Mouse (Mus musculus): ENCODE results near the gene Top3b. TPM values are rescaled to one million over a fixed set of nuclear protein-coding genes. Genes with fewer than 3 reads are reported as not detected.
"Not testable (repeated sequence)": the region's sequence is repeated elsewhere in the genome, so short reads cannot be mapped to it uniquely, and the experiment has no call there.

The Top3b gene
- polyA plus RNA-seq, 1 experiment from 2014 or later, result 76.3 TPM

DNA sequence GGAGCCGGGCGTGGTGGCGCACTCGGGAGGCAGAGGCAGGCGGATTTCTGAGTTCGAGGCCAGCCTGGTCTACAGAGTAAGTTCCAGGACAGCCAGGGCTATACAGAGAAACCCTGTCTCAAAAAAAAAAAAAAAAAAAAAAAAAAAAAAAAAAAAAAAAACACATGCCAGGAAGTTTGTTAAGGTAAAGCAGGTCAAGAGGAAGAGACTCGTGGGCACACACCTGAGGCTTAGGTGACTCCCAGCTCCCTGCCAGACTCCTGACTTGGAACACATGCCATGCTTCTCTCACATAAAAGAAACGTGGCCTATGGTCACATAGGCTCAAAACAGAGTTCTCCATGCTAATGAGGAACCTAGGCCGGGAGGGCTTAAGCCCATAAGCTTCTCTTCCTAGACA, 14.5 kb upstream of the Top3b start:
- not testable (repeated sequence) for H3K27ac ChIP-seq (ENCODE audit: low read depth, low read length); H3K9ac ChIP-seq (replicated peaks; ENCODE audit: low read depth, low read length); H3K36me3 ChIP-seq (ENCODE audit: control insufficient read depth, insufficient read depth, low read length); H3K27me3 ChIP-seq (ENCODE audit: control insufficient read depth, insufficient read depth, low read length); H3K4me1 ChIP-seq (ENCODE audit: control insufficient read depth, insufficient read depth, low read length); ATAC-seq (ENCODE audit: low read depth); H3K4me2 ChIP-seq (ENCODE audit: low read depth, low read length); H3K9me3 ChIP-seq (ENCODE audit: control insufficient read depth, low read length); H3K4me3 ChIP-seq (ENCODE audit: low read depth, low read length)
- 85% methylated on average over 9 of the region's 9 CpGs for WGBS

DNA sequence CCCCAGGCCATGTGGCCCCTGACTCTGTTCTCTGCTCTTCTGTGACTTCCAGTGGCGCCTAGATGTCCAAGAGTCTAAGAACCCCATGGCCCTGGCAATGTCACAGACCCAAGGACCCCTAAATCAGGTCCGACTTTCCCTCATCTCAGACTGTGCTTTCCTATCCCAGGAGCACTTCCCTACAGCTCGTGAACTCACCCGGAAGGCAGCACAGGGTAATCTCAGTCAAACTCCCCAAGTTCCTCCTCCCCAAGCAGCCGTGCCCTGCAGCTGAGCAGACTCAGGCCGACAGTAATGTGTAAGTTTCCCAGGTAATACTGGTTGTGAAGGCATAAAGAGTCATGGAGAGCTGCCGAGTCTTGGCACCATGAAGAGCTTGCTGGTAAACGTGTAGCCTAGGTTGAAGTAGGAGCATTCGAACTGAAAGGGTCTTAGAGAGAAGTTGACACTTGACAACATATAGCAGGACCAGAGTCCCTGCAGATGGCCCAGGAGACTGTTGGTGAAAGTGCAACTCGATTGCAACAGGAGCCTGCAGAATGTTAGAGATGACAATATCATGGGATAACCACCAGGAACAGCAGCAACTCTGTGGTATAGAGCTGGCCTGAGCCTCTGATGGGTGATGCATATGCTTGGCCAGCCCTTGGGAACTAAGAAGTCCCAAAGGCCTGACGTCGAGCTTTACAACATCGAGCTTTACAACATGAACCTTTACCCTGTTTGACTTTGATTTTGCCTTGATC, 13.6 kb upstream of the Top3b start:
- ATAC-seq (ENCODE audit: low read depth), result no peak
- Histone ChIP-seq H3K27ac (ENCODE audit: low read depth, low read length) (no peak overlapping the region), H3K4me3 (ENCODE audit: low read depth, low read length) (no peak overlapping the region), H3K4me2 (ENCODE audit: low read depth, low read length) (no peak overlapping the region), H3K9me3 (ENCODE audit: control insufficient read depth, low read length) (no peaks in the 10 kb centered on the region), H3K4me1 (ENCODE audit: control insufficient read depth, insufficient read depth, low read length) (no peaks in the 10 kb centered on the region), H3K27me3 (ENCODE audit: control insufficient read depth, insufficient read depth, low read length) (no peaks in the 10 kb centered on the region), H3K36me3 (ENCODE audit: control insufficient read depth, insufficient read depth, low read length) (no peaks in the 10 kb centered on the region), H3K9ac (replicated peaks; ENCODE audit: low read depth, low read length) (no peak overlapping the region)
- 82% methylated on average over 13 of the region's 13 CpGs for WGBS

DNA sequence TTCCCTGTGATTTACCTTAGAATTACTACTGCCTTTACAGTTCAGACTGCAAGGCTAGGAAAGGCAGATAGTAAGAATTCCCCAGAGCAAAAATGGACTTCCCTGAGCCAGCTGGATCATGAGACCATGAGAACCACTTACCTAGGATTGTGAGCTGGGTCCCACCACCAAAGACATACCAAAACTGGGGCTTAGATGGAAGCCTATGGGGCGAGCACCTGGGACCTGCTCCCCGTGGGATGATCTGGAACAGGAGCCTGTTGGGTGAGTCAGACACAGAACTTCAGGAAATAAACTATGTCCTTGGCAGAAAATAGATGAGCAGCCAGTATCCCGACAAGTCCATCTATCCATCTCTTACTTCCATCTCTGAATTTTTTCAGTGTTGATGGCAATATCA, 8.2 kb upstream of the Top3b start:
- no peaks in the 10 kb centered on the region for H3K4me1 ChIP-seq (ENCODE audit: control insufficient read depth, insufficient read depth, low read length)
- no peaks in the 10 kb centered on the region for H3K36me3 ChIP-seq (ENCODE audit: control insufficient read depth, insufficient read depth, low read length)
- no peak for ATAC-seq (ENCODE audit: low read depth)
- no peaks in the 10 kb centered on the region for H3K9me3 ChIP-seq (ENCODE audit: control insufficient read depth, low read length)
- H3K27ac ChIP-seq (ENCODE audit: low read depth, low read length), result no peak overlapping the region
- H3K4me2 ChIP-seq (ENCODE audit: low read depth, low read length), result no peak overlapping the region
- no peak overlapping the region for H3K4me3 ChIP-seq (ENCODE audit: low read depth, low read length)
- 77% methylated on average over 3 of the region's 3 CpGs for WGBS
- no peaks in the 10 kb centered on the region for H3K27me3 ChIP-seq (ENCODE audit: control insufficient read depth, insufficient read depth, low read length)
- no peak overlapping the region for H3K9ac ChIP-seq (replicated peaks; ENCODE audit: low read depth, low read length)

DNA sequence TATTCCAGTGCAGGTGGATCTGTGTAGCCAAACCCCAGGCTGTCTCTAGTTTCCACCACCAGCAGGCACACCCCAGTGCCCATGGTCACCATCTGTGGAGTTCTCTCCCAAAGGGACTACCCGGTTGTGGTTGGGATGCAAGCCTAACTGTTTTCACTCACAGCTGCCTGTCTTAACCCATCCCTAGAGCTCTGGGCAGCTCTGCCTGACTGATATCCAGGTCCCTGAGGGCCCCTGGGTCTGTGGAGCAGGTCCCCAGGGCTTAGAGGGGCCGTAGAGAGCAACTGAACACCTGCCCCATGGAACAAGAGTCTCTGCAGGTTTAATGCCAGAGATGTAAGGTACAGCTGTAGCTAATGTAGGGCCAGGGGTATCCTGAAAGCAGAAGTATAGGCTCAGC, 6.6 kb upstream of the Top3b start, which contains the start of gene Igll1:
Gene Igll1, minus strand, starts transcription at position 8 of the 400 bp plus-strand sequence.
- Histone ChIP-seq H3K4me3 (ENCODE audit: low read depth, low read length) (no peak within 1 kb of the TSS), H3K36me3 (ENCODE audit: control insufficient read depth, insufficient read depth, low read length) (no peaks in the 10 kb centered on the region), H3K27me3 (ENCODE audit: control insufficient read depth, insufficient read depth, low read length) (no peaks in the 10 kb centered on the region), H3K4me2 (ENCODE audit: low read depth, low read length) (no peak within 1 kb of the TSS), H3K9ac (replicated peaks; ENCODE audit: low read depth, low read length) (no peak within 1 kb of the TSS), H3K27ac (ENCODE audit: low read depth, low read length) (no peak within 1 kb of the TSS), H3K4me1 (ENCODE audit: control insufficient read depth, insufficient read depth, low read length) (no peaks in the 10 kb centered on the region), H3K9me3 (ENCODE audit: control insufficient read depth, low read length) (no peaks in the 10 kb centered on the region)
- 79% methylated on average over 2 of the region's 2 CpGs for WGBS
- no peak for ATAC-seq (ENCODE audit: low read depth)

DNA sequence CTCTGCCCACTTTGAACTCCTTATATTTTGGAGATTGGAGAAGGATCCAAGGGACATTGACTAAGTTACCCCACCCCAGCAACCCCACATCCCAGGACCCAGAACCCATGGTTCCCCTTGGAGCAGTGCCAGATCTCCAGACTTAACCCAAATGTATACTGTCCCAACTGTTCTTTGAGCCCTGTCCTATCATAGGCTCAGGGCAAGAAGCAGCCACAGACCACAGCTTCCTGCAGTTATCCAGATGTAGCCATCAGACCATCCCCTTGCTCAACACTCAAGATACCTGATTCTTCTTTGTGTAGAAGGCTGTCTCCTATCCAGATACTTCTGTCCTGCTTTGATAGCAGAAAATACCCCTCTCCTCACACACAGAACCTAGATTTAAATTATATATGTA, 5.3 kb upstream of the Top3b start:
- Histone ChIP-seq H3K27me3 (ENCODE audit: control insufficient read depth, insufficient read depth, low read length) (no peaks in the 10 kb centered on the region), H3K9me3 (ENCODE audit: control insufficient read depth, low read length) (no peaks in the 10 kb centered on the region), H3K36me3 (ENCODE audit: control insufficient read depth, insufficient read depth, low read length) (no peaks in the 10 kb centered on the region), H3K9ac (replicated peaks; ENCODE audit: low read depth, low read length) (no peak overlapping the region), H3K4me1 (ENCODE audit: control insufficient read depth, insufficient read depth, low read length) (no peaks in the 10 kb centered on the region), H3K4me2 (ENCODE audit: low read depth, low read length) (no peak overlapping the region), H3K4me3 (ENCODE audit: low read depth, low read length) (no peak overlapping the region), H3K27ac (ENCODE audit: low read depth, low read length) (no peak overlapping the region)
- no peak for ATAC-seq (ENCODE audit: low read depth)

DNA sequence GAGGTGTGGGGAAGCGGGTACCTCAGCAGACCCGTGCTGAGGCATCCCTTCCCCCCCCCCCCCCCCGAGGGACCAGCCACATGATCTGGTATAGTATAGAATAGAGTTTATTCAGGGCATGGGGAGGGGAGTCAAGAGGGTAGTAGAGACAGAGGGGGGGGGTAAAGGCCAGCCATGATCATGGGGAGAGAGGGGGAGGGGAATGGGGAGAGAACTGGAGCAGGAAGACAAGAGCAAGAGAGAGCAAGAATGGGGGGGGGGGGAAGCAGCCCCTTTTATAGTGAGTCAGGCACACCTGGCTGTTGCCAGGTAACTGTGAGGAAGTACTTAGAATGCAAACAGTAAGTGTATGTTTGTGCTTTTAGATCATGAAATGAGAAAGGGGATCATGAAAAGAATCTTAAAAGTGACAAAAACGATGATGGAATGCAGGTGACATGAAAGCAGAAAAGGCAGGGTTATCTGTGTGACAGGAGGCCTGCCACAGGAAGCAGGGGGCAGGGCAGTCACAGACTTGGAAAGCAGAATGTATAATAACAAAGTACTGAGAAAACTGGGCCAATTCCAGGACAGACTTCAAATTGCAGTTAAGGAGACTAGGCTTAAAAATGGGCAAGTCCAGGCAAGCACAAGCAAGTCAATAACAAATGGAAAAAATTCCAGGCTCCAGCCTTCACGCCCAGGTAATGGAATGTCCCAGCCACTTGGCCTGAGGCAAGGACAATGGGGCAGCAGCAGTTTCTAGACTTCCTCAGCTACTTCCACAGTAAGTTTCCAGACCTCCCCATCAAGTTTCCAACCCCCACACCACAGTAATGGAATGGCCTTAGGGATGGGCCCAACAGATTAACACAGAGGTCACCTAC, 4.6 kb upstream of the Top3b start:
- Histone ChIP-seq H3K27ac (ENCODE audit: low read depth, low read length) (no peak overlapping the region), H3K27me3 (ENCODE audit: control insufficient read depth, insufficient read depth, low read length) (no peaks in the 10 kb centered on the region), H3K9ac (replicated peaks; ENCODE audit: low read depth, low read length) (no peak overlapping the region), H3K9me3 (ENCODE audit: control insufficient read depth, low read length) (no peaks in the 10 kb centered on the region), H3K36me3 (ENCODE audit: control insufficient read depth, insufficient read depth, low read length) (no peaks in the 10 kb centered on the region), H3K4me1 (ENCODE audit: control insufficient read depth, insufficient read depth, low read length) (no peaks in the 10 kb centered on the region), H3K4me2 (ENCODE audit: low read depth, low read length) (no peak overlapping the region), H3K4me3 (ENCODE audit: low read depth, low read length) (no peak overlapping the region)
- no peak for ATAC-seq (ENCODE audit: low read depth)
- WGBS, result 50% methylated on average over 4 of the region's 5 CpGs

DNA sequence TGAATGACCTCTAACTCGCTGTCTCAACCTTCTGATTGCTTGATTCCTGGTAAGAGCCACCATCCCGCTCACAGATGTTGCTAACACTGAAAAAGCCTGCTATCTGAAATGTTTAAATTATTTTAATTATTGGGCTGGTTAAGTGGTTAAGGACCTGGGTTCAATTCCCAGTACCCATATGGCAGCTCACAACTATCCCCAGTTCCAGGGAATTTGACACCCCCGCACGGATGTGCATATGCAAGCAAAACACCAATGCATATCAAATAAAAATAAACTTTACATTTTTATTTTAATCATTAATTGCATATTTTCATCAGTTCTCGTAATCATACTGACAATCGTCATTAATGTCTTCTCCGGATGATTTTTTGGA, 307 bp upstream of the Top3b start:
- whole genome bisulfite sequencing, result 35% methylated on average over 7 of the region's 7 CpGs
- Histone ChIP-seq H3K4me1 (ENCODE audit: control insufficient read depth, insufficient read depth, low read length) (peaks cover 7% of the 10 kb centered on the region), H3K4me2 (ENCODE audit: low read depth, low read length) (peak overlapping the region; percentile 64), H3K36me3 (ENCODE audit: control insufficient read depth, insufficient read depth, low read length) (no peaks in the 10 kb centered on the region), H3K27ac (ENCODE audit: low read depth, low read length) (peak overlapping the region; percentile 88; the same call in 1 of the 2 replicates), H3K9me3 (ENCODE audit: control insufficient read depth, low read length) (no peaks in the 10 kb centered on the region), H3K4me3 (ENCODE audit: low read depth, low read length) (peak overlapping the region; percentile 52), H3K27me3 (ENCODE audit: control insufficient read depth, insufficient read depth, low read length) (no peaks in the 10 kb centered on the region), H3K9ac (replicated peaks; ENCODE audit: low read depth, low read length) (no peak overlapping the region)
- peak; percentile 65 for ATAC-seq (ENCODE audit: low read depth)

DNA sequence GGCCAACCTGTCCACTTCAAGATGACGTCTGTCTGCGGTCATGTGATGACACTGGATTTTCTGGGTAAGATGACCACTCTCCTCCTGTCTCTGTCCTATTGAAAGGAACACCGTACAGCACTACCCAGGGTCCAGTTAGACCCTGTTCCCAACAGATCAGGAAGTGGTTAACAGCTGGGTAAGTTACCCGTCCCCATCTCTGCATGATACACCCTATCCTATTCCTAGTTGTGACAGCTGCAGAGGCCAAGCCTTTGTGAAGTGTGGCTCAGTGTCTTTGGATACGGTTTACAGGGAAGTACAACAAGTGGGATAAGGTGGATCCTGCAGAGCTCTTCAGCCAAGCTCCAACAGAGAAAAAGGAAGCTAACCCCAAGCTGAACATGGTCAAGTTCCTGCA, 8.5 kb downstream of the Top3b start:
- Histone ChIP-seq H3K4me2 (ENCODE audit: low read depth, low read length) (no peak overlapping the region), H3K9ac (replicated peaks; ENCODE audit: low read depth, low read length) (no peak overlapping the region), H3K27ac (ENCODE audit: low read depth, low read length) (no peak overlapping the region), H3K4me1 (ENCODE audit: control insufficient read depth, insufficient read depth, low read length) (no peaks in the 10 kb centered on the region), H3K9me3 (ENCODE audit: control insufficient read depth, low read length) (0 out of 2 replicates have a peak, but pooled peaks cover 3% of the 10 kb centered on the region), H3K4me3 (ENCODE audit: low read depth, low read length) (no peak overlapping the region), H3K27me3 (ENCODE audit: control insufficient read depth, insufficient read depth, low read length) (no peaks in the 10 kb centered on the region), H3K36me3 (ENCODE audit: control insufficient read depth, insufficient read depth, low read length) (peaks cover 68% of the 10 kb centered on the region)
- WGBS, result 93% methylated on average over 5 of the region's 5 CpGs
- ATAC-seq (ENCODE audit: low read depth), result no peak

DNA sequence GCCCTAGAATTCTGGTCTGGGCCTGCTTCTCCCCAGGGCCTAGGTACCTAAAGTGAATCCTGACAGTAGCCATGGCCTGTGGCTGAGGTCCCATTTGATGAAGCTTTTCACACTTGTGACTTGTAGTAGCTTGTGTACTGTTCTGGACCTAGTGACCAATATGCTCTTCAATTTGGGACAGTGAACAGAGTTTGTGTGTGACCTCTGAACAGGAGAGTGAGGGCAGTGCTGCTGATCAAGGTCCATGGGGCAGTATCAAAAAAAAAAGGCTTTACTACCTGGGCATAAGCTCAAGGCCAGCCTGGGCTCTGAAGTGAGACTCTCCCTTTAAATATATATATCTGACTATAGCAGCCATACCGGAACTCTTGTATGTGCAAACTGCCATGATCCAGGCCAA, 17.8 kb downstream of the Top3b start:
- no peaks in the 10 kb centered on the region for H3K9me3 ChIP-seq (ENCODE audit: control insufficient read depth, low read length)
- no peaks in the 10 kb centered on the region for H3K27me3 ChIP-seq (ENCODE audit: control insufficient read depth, insufficient read depth, low read length)
- no peak overlapping the region for H3K9ac ChIP-seq (replicated peaks; ENCODE audit: low read depth, low read length)
- ATAC-seq (ENCODE audit: low read depth), result no peak
- H3K4me3 ChIP-seq (ENCODE audit: low read depth, low read length), result no peak overlapping the region
- H3K4me1 ChIP-seq (ENCODE audit: control insufficient read depth, insufficient read depth, low read length), result no peaks in the 10 kb centered on the region
- H3K4me2 ChIP-seq (ENCODE audit: low read depth, low read length), result no peak overlapping the region
- H3K36me3 ChIP-seq (ENCODE audit: control insufficient read depth, insufficient read depth, low read length), result peaks cover 73% of the 10 kb centered on the region
- 93% methylated on average over 1 of the region's 1 CpGs for WGBS
- no peak overlapping the region for H3K27ac ChIP-seq (ENCODE audit: low read depth, low read length)

Data from neural tube, embryonic 14.5 days (tissue).